Mouse (Mus musculus): ENCODE data around the gene A930004D18Rik. TPM values are rescaled to one million over a fixed set of nuclear protein-coding genes. Genes with fewer than 3 reads are reported as not detected.
A peak's percentile ranks its signal among the peaks of the same experiment; 100 is the strongest.

A930004D18Rik gene
- polyA plus RNA-seq, 1 experiment: 1.7 TPM

- WGBS: 56% methylated on average over 10 of the region's 10 CpGs
- DNase-seq: peak; percentile 68
- Histone ChIP-seq H3K4me3 (ENCODE audit: insufficient read depth, low read depth, low read length) (no peak overlapping the region), H3K27me3 (replicated peaks; ENCODE audit: control insufficient read depth, insufficient read depth, low read length) (no peaks in the 10 kb centered on the region), H3K4me1 (ENCODE audit: control insufficient read depth, insufficient read depth, low read length) (peaks cover 23% of the 10 kb centered on the region; the same call in 1 of the 2 replicates), H3K27ac (ENCODE audit: insufficient read depth, low read depth, low read length) (0 out of 2 replicates have a peak overlapping the region, but pooled peaks have one; percentile 67), H3K36me3 (ENCODE audit: control insufficient read depth, insufficient read depth, low read length) (no peaks in the 10 kb centered on the region)
- no peak for TF ChIP-seq POLR2A (IDR thresholded peaks at IDR 0.05; ENCODE audit: low read depth, low read length)
- TF ChIP-seq CTCF (conservative IDR thresholded peaks at IDR 0.05; ENCODE audit: insufficient read depth, insufficient read length, low read depth, low read length): no peak
These were observed 2.9 kb downstream of the A930004D18Rik start for GRCm38 (mm10) chr2:18034371-18035250.

GRCm38 (mm10) chr2:18033166-18034108 lies 4.1 kb downstream of the A930004D18Rik start:
- TF ChIP-seq POLR2A (IDR thresholded peaks at IDR 0.05; ENCODE audit: low read depth, low read length) (no peak), CTCF (conservative IDR thresholded peaks at IDR 0.05; ENCODE audit: insufficient read depth, insufficient read length, low read depth, low read length) (no peak)
- no peak overlapping the region for H3K4me3 ChIP-seq (ENCODE audit: insufficient read depth, low read depth, low read length)
- H3K36me3 ChIP-seq (ENCODE audit: control insufficient read depth, insufficient read depth, low read length): no peaks in the 10 kb centered on the region
- H3K4me1 ChIP-seq (ENCODE audit: control insufficient read depth, insufficient read depth, low read length): peaks cover 17% of the 10 kb centered on the region; the same call in 1 of the 2 replicates
- no peak overlapping the region for H3K27ac ChIP-seq (ENCODE audit: insufficient read depth, low read depth, low read length)
- WGBS: 90% methylated on average over 10 of the region's 10 CpGs
- no peak for DNase-seq
- no peaks in the 10 kb centered on the region for H3K27me3 ChIP-seq (replicated peaks; ENCODE audit: control insufficient read depth, insufficient read depth, low read length)

- no peak overlapping the region for H3K4me3 ChIP-seq (ENCODE audit: insufficient read depth, low read depth, low read length)
- peak overlapping the region; percentile 56 for H3K27ac ChIP-seq (ENCODE audit: insufficient read depth, low read depth, low read length)
- peak; percentile 75 for DNase-seq
- TF ChIP-seq CTCF (conservative IDR thresholded peaks at IDR 0.05; ENCODE audit: insufficient read depth, insufficient read length, low read depth, low read length): no peak
- TF ChIP-seq POLR2A (IDR thresholded peaks at IDR 0.05; ENCODE audit: low read depth, low read length): no peak
- no peaks in the 10 kb centered on the region for H3K36me3 ChIP-seq (ENCODE audit: control insufficient read depth, insufficient read depth, low read length)
- peaks cover 14% of the 10 kb centered on the region; the same call in 1 of the 2 replicates for H3K4me1 ChIP-seq (ENCODE audit: control insufficient read depth, insufficient read depth, low read length)
- H3K27me3 ChIP-seq (replicated peaks; ENCODE audit: control insufficient read depth, insufficient read depth, low read length): no peaks in the 10 kb centered on the region
- WGBS: 56% methylated on average over 5 of the region's 5 CpGs
These were observed 5.0 kb downstream of the A930004D18Rik start for GRCm38 (mm10) chr2:18032538-18032895.

- peaks cover 11% of the 10 kb centered on the region; the same call in 1 of the 2 replicates for H3K4me1 ChIP-seq (ENCODE audit: control insufficient read depth, insufficient read depth, low read length)
- peak overlapping the region; percentile 56 for H3K27ac ChIP-seq (ENCODE audit: insufficient read depth, low read depth, low read length)
- H3K4me3 ChIP-seq (ENCODE audit: insufficient read depth, low read depth, low read length): peak overlapping the region; percentile 31
- no peaks in the 10 kb centered on the region for H3K36me3 ChIP-seq (ENCODE audit: control insufficient read depth, insufficient read depth, low read length)
- WGBS: 13% methylated on average over 34 of the region's 34 CpGs
- no peak for TF ChIP-seq CTCF (conservative IDR thresholded peaks at IDR 0.05; ENCODE audit: insufficient read depth, insufficient read length, low read depth, low read length)
- no peak for TF ChIP-seq POLR2A (IDR thresholded peaks at IDR 0.05; ENCODE audit: low read depth, low read length)
- no peaks in the 10 kb centered on the region for H3K27me3 ChIP-seq (replicated peaks; ENCODE audit: control insufficient read depth, insufficient read depth, low read length)
- DNase-seq: peak; percentile 72
These were observed 5.6 kb downstream of the A930004D18Rik start for GRCm38 (mm10) chr2:18031831-18032537.

GRCm38 (mm10) chr2:18031271-18031821 lies 6.2 kb downstream of the A930004D18Rik start:
- Histone ChIP-seq H3K4me1 (ENCODE audit: control insufficient read depth, insufficient read depth, low read length) (peaks cover 11% of the 10 kb centered on the region; the same call in 1 of the 2 replicates), H3K27ac (ENCODE audit: insufficient read depth, low read depth, low read length) (peak overlapping the region; percentile 27), H3K27me3 (replicated peaks; ENCODE audit: control insufficient read depth, insufficient read depth, low read length) (no peaks in the 10 kb centered on the region), H3K4me3 (ENCODE audit: insufficient read depth, low read depth, low read length) (peak overlapping the region; percentile 31), H3K36me3 (ENCODE audit: control insufficient read depth, insufficient read depth, low read length) (no peaks in the 10 kb centered on the region)
- DNase-seq: peak; percentile 70
- TF ChIP-seq CTCF (conservative IDR thresholded peaks at IDR 0.05; ENCODE audit: insufficient read depth, insufficient read length, low read depth, low read length) (no peak), POLR2A (IDR thresholded peaks at IDR 0.05; ENCODE audit: low read depth, low read length) (no peak)
- WGBS: 19% methylated on average over 26 of the region's 26 CpGs

GRCm38 (mm10) chr2:18030581-18030980 lies 7.0 kb downstream of the A930004D18Rik start:
- Histone ChIP-seq H3K4me3 (ENCODE audit: insufficient read depth, low read depth, low read length) (no peak overlapping the region), H3K27ac (ENCODE audit: insufficient read depth, low read depth, low read length) (no peak overlapping the region), H3K36me3 (ENCODE audit: control insufficient read depth, insufficient read depth, low read length) (no peaks in the 10 kb centered on the region), H3K27me3 (replicated peaks; ENCODE audit: control insufficient read depth, insufficient read depth, low read length) (no peaks in the 10 kb centered on the region), H3K4me1 (ENCODE audit: control insufficient read depth, insufficient read depth, low read length) (peaks cover 11% of the 10 kb centered on the region; the same call in 1 of the 2 replicates)
- no peak for DNase-seq
- TF ChIP-seq CTCF (conservative IDR thresholded peaks at IDR 0.05; ENCODE audit: insufficient read depth, insufficient read length, low read depth, low read length): no peak
- TF ChIP-seq POLR2A (IDR thresholded peaks at IDR 0.05; ENCODE audit: low read depth, low read length): no peak
- WGBS: 83% methylated on average over 8 of the region's 8 CpGs

Measured in kidney, adult 2 months (tissue).